Mouse (Mus musculus) heart, embryonic 15.5 days (tissue): ENCODE measurements around the gene Klc2. TPM values are rescaled to one million over a fixed set of nuclear protein-coding genes. Genes with fewer than 3 reads are reported as not detected.
"Not testable (repeated sequence)": the region's sequence is repeated elsewhere in the genome, so short reads cannot be mapped to it uniquely, and the experiment has no call there.

Source experiments
- ATAC-seq: fragments of 200-750 bp; cut with Nextera tagmentation; replicated peaks from 2 replicates; pipeline ENCODE4 v1.8.0; 2017; ENCODE audit warnings: low read depth, moderate TSS enrichment; ENCODE audit not compliant: insufficient number of reproducible peaks, insufficient read depth, low FRiP score
- H3K27ac ChIP-seq: fragments of 300-500 bp; sonication (generic); 2 replicates; pipeline ENCODE4 v1.5.1; 2015; ENCODE audit warnings: mild to moderate bottlenecking, inconsistent platforms
- H3K27me3 ChIP-seq: fragments of 300-500 bp; sonication (generic); 2 replicates; pipeline ENCODE4 v1.6.1; 2015; ENCODE audit warnings: inconsistent platforms
- H3K36me3 ChIP-seq: fragments of 300-500 bp; sonication (generic); 2 replicates; pipeline ENCODE4 v1.6.1; 2015; ENCODE audit warnings: mild to moderate bottlenecking, inconsistent platforms
- H3K4me1 ChIP-seq: fragments of 300-500 bp; sonication (generic); replicated peaks from 2 replicates; pipeline ENCODE4 v1.6.1; 2015; ENCODE audit warnings: inconsistent platforms
- H3K4me2 ChIP-seq: fragments of 300-500 bp; sonication (generic); 2 replicates; pipeline ENCODE4 v1.6.1; 2015; ENCODE audit warnings: inconsistent platforms, mild to moderate bottlenecking, moderate library complexity
- H3K4me3 ChIP-seq: fragments of 300-500 bp; sonication (generic); 2 replicates; pipeline ENCODE4 v1.5.1; 2015; ENCODE audit warnings: mild to moderate bottlenecking, inconsistent platforms
- H3K9ac ChIP-seq: fragments of 300-500 bp; sonication (generic); 2 replicates; pipeline ENCODE4 v1.6.1; 2015; ENCODE audit warnings: mild to moderate bottlenecking, inconsistent platforms
- H3K9me3 ChIP-seq: fragments of 300-500 bp; sonication (generic); replicated peaks from 2 replicates; pipeline ENCODE4 v1.6.1; 2016; ENCODE audit warnings: inconsistent platforms
- WGBS: fragments of 180-500 bp; shearing (Covaris S2); methylation state at CpG from one replicate; pipeline ENCODE4 v1.1.7; 2015; ENCODE audit warnings: mixed read lengths; 5-methylcytosine and 5-hydroxymethylcytosine counted together
- polyA plus RNA-seq: library from polyadenylated mRNA; unstranded; fragments of >200 nt; fragmentation: Nextera tagmentation; extraction: Ambion mirVana; gene quantifications from 2 replicates; pipeline ENCODE4 v1.2.1, GENCODE M21; 2015

Klc2 gene
- 17.1 and 21.8 TPM in 2 replicates for polyA plus RNA-seq

DNA sequence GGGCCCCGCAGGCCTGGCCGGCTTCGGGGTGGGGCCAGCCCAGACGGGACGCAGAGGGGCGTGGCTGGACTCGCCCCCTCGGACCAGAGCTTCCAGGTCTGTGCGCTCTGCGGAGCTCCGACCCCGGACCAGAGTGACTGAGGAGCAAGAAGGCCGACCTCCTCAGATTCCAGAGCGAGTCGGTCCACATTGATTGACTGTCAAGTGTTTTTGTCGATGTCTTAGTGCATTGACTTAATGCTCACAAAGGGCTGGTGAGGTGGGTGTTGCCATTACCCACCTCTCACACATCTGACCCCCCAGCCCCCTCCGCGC is at the start of gene Klc2:
Gene Klc2, minus strand, starts transcription at position 177 of the 315 bp plus-strand sequence.
- peak within 1 kb of the TSS; percentile 85 for H3K27ac ChIP-seq
- peaks cover 6% of the 10 kb centered on the region for H3K36me3 ChIP-seq
- peak within 1 kb of the TSS; percentile 78 for H3K9ac ChIP-seq
- no peaks in the 10 kb centered on the region for H3K9me3 ChIP-seq
- peak within 1 kb of the TSS; percentile 86 for H3K4me2 ChIP-seq
- H3K27me3 ChIP-seq = no peaks in the 10 kb centered on the region
- WGBS = 1% methylated on average over 18 of the region's 18 CpGs
- H3K4me1 ChIP-seq = peaks cover 17% of the 10 kb centered on the region
- peak within 1 kb of the TSS; percentile 80 for H3K4me3 ChIP-seq
- ATAC-seq = peak; percentile 93; the same call in 1 of the 2 replicates

DNA sequence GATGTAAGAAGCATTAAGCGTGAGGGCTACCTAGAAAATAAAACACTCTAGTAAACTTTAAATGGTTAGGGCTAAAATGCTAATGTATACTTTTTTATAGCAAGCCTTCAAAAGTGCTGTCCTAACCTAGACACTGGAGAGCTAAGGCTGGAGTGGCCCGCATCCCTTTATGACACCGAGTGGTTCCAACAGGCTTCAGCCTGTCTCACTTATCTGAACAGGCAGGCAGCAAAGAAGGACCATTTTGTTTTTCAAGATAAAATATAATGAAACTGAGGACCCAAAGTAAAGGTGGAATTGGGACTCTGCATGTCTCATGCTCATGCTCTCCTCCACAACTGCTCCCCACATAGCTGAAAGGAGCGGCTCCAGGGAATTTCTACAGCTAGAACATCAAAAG is 49.1 kb upstream of the Klc2 start:
- Histone ChIP-seq H3K4me1 (peaks cover 4% of the 10 kb centered on the region), H3K4me3 (no peak overlapping the region), H3K9ac (no peak overlapping the region), H3K27me3 (no peaks in the 10 kb centered on the region), H3K9me3 (no peaks in the 10 kb centered on the region), H3K27ac (no peak overlapping the region), H3K4me2 (no peak overlapping the region), H3K36me3 (0 out of 2 replicates have a peak, but pooled peaks cover 9% of the 10 kb centered on the region)
- 80% methylated on average over 4 of the region's 4 CpGs for WGBS
- ATAC-seq = no peak

DNA sequence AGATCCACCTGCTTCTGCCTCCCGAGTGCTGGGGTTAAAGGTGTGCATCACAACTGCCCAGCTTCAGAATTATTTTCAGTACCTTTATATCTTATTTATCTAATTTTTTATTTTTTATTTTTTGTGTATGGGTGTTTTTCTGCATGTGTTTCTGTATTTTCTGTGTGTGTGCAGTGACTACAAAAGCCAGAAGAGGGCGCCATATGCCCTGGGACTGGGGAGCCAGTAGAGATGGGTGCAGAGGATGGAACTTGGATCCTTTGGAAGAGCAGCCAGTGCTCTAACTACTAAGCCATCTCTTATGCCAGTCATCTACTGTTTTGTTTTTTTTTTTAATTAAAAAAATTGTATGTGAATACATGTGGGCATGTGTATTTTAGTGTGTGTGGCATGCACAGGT is 46.0 kb upstream of the Klc2 start:
- Histone ChIP-seq H3K4me1 (no peaks in the 10 kb centered on the region), H3K27me3 (no peaks in the 10 kb centered on the region), H3K4me2 (no peak overlapping the region), H3K36me3 (0 out of 2 replicates have a peak, but pooled peaks cover 9% of the 10 kb centered on the region), H3K4me3 (no peak overlapping the region), H3K27ac (no peak overlapping the region), H3K9ac (no peak overlapping the region), H3K9me3 (no peaks in the 10 kb centered on the region)
- 53% methylated on average over 2 of the region's 2 CpGs for WGBS
- no peak for ATAC-seq

DNA sequence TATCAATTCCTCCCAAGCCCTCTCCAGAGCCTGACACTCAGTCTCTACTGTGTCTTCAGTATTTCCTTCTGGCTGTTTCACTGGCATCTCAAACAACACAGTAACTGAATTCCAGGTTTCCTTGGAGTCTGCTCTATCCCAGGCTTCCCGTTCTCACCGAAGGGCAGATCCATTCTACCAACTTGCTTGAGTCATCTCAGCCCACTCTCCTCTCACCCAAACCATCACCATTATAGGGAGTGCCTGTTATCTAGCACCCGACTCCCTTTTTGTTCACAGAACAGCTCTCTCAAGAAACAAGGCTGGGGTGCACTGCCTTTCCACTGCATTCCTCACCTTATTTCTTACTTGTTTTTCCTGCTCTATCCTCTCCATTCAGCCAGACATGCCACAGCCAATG is 43.6 kb upstream of the Klc2 start:
- Histone ChIP-seq H3K9me3 (no peaks in the 10 kb centered on the region), H3K27ac (no peak overlapping the region), H3K4me1 (no peaks in the 10 kb centered on the region), H3K27me3 (no peaks in the 10 kb centered on the region), H3K9ac (no peak overlapping the region), H3K4me3 (no peak overlapping the region), H3K4me2 (no peak overlapping the region), H3K36me3 (peaks cover 9% of the 10 kb centered on the region; the same call in 1 of the 2 replicates)
- 89% methylated on average over 3 of the region's 3 CpGs for WGBS
- no peak for ATAC-seq

DNA sequence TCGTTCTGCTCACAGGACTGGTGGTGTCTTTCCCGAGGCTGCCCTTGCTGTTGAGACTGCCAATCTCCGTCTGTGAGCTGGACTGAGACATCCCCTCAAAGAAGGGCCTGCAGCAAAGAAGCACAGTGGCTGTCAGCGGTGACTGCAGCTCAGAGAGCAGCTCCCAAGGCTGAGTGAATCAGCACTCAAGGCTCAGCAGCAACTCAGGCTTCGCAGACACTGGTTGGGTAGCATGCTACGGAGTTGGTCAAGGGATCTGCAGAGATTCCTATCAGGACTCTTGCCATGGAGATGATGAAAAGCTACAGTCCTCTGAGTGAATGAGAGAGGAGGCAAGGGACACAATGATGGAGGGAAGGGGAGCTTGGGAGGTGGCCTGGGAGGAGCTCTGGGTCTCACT is 33.9 kb upstream of the Klc2 start:
- Histone ChIP-seq H3K27ac (no peak overlapping the region), H3K9ac (no peak overlapping the region), H3K9me3 (no peaks in the 10 kb centered on the region), H3K27me3 (no peaks in the 10 kb centered on the region), H3K4me1 (no peaks in the 10 kb centered on the region), H3K4me2 (no peak overlapping the region), H3K36me3 (peaks cover 16% of the 10 kb centered on the region; the same call in 1 of the 2 replicates), H3K4me3 (no peak overlapping the region)
- no peak for ATAC-seq
- 88% methylated on average over 6 of the region's 6 CpGs for WGBS

DNA sequence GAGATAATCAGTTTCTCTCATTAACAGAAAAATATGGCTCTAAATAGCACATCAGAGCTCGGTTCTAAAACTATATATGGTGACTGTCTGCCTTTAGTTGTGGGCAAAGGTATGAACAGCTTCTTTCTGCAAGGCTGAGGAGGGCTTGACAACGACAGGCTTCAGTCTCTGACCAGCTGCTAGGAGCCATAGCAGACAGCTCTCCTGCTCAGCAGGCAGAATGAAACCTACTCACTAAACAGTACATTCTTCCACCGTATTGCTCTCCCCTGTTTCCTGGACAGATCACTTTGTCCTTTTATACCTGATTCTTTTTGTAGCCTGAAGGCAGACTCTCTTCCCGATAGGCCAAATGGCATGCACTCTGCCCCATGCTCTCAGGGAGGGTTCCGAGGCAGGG is 33.4 kb upstream of the Klc2 start:
- 82% methylated on average over 5 of the region's 5 CpGs for WGBS
- H3K27me3 ChIP-seq = no peaks in the 10 kb centered on the region
- no peak overlapping the region for H3K9ac ChIP-seq
- no peaks in the 10 kb centered on the region for H3K9me3 ChIP-seq
- no peak overlapping the region for H3K27ac ChIP-seq
- H3K4me1 ChIP-seq = no peaks in the 10 kb centered on the region
- no peak for ATAC-seq
- peaks cover 16% of the 10 kb centered on the region; the same call in 1 of the 2 replicates for H3K36me3 ChIP-seq
- H3K4me3 ChIP-seq = no peak overlapping the region
- H3K4me2 ChIP-seq = no peak overlapping the region

DNA sequence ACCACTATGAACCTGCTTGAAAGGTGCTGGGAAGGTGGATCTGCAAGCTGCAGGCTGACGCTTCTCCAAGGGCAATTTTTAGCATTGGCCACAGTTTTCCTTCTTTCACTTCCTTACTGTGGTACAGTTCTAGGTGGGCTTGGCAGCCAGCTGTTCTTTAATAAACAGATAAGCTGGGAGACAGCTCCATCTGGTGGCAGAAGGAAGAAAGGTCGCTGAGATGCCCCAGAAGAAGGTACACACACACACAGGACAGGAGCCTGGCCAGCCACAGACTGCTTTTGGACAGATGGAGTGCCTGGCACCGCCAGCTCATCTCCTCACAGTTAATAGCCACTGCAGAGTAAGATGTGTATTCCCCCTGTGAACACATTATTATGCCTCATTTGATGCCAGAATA is 33.0 kb upstream of the Klc2 start:
- Histone ChIP-seq H3K4me2 (no peak overlapping the region), H3K9me3 (no peaks in the 10 kb centered on the region), H3K4me3 (no peak overlapping the region), H3K36me3 (peaks cover 16% of the 10 kb centered on the region; the same call in 1 of the 2 replicates), H3K27ac (no peak overlapping the region), H3K27me3 (no peaks in the 10 kb centered on the region), H3K4me1 (no peaks in the 10 kb centered on the region), H3K9ac (no peak overlapping the region)
- 44% methylated on average over 3 of the region's 3 CpGs for WGBS
- no peak for ATAC-seq

DNA sequence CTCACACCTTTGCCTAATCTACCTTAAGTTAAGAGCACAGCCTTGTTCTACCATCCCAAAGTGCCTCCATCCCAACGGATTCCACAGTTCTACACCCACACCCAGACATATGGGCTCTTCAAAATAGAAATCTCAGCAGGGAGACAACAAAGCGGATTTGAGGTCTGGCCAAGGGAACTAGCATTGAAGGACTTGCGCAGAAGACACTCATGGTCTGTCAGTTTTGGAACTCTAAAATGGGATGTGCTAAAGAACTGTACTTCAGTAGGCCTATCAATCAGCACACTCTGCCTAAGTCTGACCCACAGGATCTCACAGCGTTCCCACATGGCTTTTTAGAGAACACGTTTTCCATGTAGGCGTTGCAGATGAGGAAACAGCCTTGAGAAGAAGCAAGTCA is 32.0 kb upstream of the Klc2 start:
- Histone ChIP-seq H3K9ac (no peak overlapping the region), H3K36me3 (peaks cover 16% of the 10 kb centered on the region; the same call in 1 of the 2 replicates), H3K4me3 (no peak overlapping the region), H3K27ac (no peak overlapping the region), H3K27me3 (no peaks in the 10 kb centered on the region), H3K4me2 (no peak overlapping the region), H3K4me1 (no peaks in the 10 kb centered on the region), H3K9me3 (no peaks in the 10 kb centered on the region)
- WGBS = 88% methylated on average over 6 of the region's 6 CpGs
- ATAC-seq = no peak

DNA sequence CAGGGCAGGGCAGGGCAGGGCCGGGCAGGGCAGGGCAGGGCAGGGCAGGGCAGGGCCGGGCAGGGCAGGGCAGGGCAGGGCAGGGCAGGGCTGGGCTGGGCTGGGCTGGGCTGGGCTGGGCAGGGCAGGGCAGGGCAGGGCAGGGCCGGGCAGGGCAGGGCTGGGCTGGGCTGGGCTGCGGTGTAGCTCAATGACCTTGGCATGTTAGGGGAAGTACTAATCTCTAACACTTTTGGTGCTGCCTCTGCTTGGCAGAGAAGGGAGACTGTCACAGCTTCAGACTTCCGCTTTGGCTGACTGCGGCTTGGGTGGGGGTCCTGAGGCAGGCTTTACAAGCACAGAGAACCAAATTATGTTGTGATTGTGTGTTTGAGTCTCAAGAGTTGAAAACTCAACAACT is 30.7 kb upstream of the Klc2 start:
- H3K27ac ChIP-seq, H3K9me3 ChIP-seq, H3K9ac ChIP-seq, H3K4me1 ChIP-seq, ATAC-seq, H3K4me2 ChIP-seq, H3K27me3 ChIP-seq, H3K4me3 ChIP-seq: not testable (repeated sequence)
- 74% methylated on average over 5 of the region's 6 CpGs for WGBS
- H3K36me3 ChIP-seq = peaks cover 16% of the 10 kb centered on the region

DNA sequence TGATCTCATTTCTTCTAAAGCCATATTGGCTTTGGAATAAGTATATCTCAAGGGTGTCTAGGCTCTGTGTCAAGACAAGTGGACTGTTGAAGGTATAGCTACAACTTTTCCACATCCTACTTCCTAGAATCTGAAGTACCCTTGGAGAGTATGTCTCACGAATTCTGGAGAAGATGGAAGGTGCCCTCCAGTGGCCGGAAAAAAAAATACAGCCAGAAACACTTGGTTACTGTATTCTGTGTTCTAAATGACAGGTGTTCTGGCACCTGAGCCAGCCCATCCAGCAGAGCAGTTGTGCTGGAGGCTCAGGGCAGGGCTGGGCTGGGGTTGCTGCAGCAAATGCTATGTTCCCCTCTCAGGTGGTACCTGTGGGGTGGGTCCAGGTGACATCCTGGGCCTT is 21.3 kb upstream of the Klc2 start:
- Histone ChIP-seq H3K4me2 (no peak overlapping the region), H3K4me1 (no peaks in the 10 kb centered on the region), H3K9me3 (no peaks in the 10 kb centered on the region), H3K9ac (no peak overlapping the region), H3K4me3 (no peak overlapping the region), H3K27me3 (no peaks in the 10 kb centered on the region), H3K27ac (no peak overlapping the region), H3K36me3 (peaks cover 27% of the 10 kb centered on the region)
- WGBS = 8% methylated on average over 2 of the region's 2 CpGs
- no peak for ATAC-seq

DNA sequence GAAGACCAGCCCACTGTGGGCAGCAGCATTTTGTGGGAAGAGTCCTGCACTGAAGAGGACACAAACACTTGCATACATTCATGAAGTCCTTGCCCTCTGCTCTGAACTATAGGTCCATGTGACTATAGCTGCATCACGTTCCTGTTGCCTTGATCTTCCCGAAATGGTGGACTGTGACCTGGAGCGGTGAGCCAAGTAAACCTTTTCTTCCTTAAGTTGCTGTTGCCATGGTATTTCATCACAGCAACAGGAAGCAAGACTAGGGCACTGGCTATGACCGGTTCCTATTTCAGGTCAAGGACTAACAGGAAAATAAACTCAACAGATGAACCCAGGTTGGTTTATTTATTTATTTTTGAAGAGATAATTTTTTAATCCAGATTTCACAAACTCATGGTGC is 12.9 kb upstream of the Klc2 start:
- Histone ChIP-seq H3K27ac (no peak overlapping the region), H3K27me3 (no peaks in the 10 kb centered on the region), H3K9me3 (no peaks in the 10 kb centered on the region), H3K4me2 (no peak overlapping the region), H3K36me3 (peaks cover 9% of the 10 kb centered on the region), H3K4me3 (no peak overlapping the region), H3K4me1 (no peaks in the 10 kb centered on the region), H3K9ac (no peak overlapping the region)
- no peak for ATAC-seq
- 65% methylated on average over 4 of the region's 4 CpGs for WGBS

DNA sequence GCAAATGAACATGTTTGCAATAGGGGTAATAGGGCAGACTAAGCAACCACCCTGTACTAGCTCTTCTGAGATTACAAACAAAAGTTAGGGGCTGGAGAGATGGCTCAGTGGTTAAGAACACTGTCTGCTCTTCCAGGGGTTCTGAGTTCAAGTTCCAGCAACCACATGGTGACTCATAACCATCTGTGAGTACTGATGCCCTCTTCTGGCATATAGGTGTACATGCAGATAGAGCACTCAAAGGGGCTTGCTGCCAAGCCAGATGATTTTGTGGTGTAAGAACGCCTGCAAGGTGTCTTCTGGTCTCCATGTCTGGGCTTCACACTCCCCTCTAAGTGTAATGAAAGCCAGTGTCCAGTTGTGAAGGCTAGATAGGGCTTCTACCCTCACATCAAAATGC is 11.4 kb upstream of the Klc2 start:
- ATAC-seq = no peak
- no peaks in the 10 kb centered on the region for H3K4me1 ChIP-seq
- H3K36me3 ChIP-seq = peaks cover 6% of the 10 kb centered on the region
- no peak overlapping the region for H3K4me3 ChIP-seq
- H3K27ac ChIP-seq = no peak overlapping the region
- H3K9me3 ChIP-seq = no peaks in the 10 kb centered on the region
- H3K27me3 ChIP-seq = no peaks in the 10 kb centered on the region
- no peak overlapping the region for H3K4me2 ChIP-seq
- H3K9ac ChIP-seq = no peak overlapping the region
- WGBS = 52% methylated on average over 1 of the region's 1 CpGs
